Mouse (Mus musculus) kidney, adult 11 months (tissue): ENCODE results near the gene Plekhh3.
"Not testable (repeated sequence)": the region's sequence is repeated elsewhere in the genome, so short reads cannot be mapped to it uniquely, and the experiment has no call there.

ENCODE experiments used
- DNase-seq: peaks from one replicate; pipeline ENCODE4 v3.0.0; 2022

Plekhh3 gene

GRCm38 (mm10) chr11:101170354-101170810, 769 bp downstream of the Plekhh3 start, which contains the start of gene Cntnap1:
TSS of gene Cntnap1 (plus strand) at chr11:101170523.
- DNase-seq, result peak; percentile 59

GRCm38 (mm10) chr11:101169301-101170107, 1.6 kb downstream of the Plekhh3 start:
- DNase-seq, result no peak

DNA sequence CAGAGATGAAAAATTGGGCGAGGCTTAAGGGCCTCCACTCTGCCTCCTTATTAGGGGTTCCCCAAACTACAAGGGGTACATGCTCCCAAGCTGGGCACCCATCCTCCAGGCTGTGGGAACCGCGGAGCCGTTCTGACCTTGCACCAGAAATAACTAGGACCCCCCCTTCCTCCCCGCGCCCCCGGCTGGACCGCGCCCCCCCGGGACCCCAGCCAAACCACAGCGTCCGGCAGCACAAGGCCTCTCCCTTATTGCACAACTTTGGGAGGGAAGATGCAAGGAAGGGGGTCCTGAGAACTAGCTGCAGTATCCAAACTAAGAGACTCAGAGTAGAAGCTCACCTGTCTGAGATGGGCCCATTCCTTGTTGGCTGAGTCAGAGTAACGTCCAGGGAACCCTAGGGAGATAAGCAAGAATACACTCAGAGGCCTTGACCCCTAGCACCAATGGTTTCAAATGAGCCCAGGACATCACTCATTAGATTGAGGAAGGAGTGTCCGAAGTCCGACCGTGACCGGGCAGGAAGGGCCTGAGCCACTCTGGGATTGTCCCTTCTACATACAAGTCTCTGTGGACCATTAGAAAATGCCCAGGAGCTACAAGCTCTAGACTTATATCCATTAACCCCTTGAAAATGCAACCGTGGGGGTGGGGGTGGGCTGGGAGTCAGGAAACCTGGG, 2.7 kb downstream of the Plekhh3 start:
- DNase-seq, result no peak

DNA sequence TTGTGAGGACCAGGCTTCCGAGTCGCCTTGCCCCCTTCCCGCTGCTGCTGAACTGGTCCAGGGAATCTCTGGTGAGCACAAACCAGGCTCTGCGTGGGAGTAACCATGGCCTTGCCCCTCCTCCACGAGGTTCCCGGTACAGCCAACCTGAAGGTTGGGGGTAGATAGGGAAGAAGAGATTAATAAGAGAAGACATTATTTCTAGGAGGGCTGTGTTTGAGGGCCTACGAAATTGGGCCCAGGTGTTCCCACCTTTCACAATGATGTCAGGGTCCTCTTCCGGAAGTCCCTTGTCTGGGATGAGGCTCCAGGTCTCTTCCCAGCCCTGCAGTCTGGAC, 3.2 kb downstream of the Plekhh3 start:
- no peak for DNase-seq

GRCm38 (mm10) chr11:101167211-101167962, 3.8 kb downstream of the Plekhh3 start:
- DNase-seq, result no peak

DNA sequence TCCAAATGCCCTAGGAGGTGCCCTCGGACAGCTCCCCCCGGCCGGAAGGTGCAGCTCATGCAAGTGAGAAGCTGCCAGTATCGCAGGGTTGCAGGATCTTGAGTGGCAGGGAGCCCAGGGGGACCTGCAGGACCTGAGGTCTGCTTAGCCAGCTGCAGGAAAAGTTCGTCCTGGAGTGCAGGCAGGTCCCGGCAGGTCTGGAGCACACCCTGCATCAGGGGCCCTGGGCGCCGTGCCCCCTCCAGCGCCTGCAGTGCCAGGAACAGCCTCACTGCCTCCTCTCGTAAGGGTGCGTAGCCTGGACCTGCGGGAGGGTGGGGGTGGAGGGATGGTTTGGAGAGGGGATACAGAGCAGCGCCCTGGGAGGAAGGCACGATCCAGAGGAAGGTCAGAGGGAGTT, 4.8 kb downstream of the Plekhh3 start:
- DNase-seq, result no peak

DNA sequence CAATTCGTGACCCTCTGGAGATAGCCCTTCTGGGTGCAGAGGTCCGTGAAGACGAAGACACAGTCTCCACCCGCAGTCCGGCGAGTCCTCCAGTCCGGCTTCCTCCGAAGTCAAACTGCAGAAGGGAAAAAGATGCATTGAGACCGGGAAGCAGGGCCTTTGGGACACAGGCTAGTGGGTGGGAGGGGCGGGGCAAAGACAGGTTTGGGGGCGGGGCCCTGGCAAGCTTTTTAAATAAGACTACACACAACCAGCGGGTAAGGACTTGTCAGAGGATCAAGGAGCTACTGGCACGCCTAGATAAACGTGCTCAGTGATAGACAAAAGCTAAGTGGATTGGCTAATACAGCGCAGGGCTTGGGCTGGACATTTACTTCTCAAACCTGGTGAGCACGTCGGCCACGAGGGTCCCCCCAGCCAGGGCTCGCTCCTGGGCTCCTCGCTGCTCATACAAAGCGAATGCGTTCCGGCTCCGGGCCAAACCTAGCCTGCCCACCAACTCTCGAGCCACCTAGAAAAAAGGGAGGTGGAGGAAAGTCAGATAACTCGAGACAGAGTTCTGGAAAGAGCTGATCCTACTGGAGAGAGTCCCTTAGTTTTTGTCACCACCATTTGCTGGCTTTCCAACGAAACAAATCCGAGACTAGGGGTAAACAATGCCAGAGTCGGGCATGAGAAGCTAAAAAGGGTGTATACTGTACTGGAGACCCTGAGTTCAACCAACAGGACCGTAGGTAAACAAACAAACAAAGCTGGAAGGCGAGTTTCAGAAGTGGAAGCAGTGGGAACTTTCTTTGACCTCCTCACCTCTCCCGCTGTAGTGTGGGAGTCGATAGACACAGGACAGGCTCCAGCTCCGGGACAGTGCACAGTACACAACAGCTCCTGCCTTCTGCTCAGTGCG, 6.2 kb downstream of the Plekhh3 start:
- DNase-seq, result no peak

DNA sequence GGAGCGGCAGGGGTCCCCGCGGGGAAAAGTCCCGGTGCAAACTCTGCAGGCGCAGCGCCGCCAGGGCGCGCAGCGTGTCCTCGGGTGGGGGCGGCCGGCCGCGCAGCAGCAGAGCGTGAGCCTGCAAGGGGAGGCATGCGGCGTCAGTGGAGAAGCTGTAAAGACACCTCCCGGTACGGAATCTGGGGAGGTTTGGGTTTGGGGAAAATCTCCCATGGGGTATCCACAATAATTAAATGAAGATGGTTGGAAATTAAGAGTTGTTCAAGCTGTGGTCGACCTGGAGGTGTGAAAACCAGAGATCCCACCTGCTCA, 6.8 kb downstream of the Plekhh3 start:
- DNase-seq, result no peak

DNA sequence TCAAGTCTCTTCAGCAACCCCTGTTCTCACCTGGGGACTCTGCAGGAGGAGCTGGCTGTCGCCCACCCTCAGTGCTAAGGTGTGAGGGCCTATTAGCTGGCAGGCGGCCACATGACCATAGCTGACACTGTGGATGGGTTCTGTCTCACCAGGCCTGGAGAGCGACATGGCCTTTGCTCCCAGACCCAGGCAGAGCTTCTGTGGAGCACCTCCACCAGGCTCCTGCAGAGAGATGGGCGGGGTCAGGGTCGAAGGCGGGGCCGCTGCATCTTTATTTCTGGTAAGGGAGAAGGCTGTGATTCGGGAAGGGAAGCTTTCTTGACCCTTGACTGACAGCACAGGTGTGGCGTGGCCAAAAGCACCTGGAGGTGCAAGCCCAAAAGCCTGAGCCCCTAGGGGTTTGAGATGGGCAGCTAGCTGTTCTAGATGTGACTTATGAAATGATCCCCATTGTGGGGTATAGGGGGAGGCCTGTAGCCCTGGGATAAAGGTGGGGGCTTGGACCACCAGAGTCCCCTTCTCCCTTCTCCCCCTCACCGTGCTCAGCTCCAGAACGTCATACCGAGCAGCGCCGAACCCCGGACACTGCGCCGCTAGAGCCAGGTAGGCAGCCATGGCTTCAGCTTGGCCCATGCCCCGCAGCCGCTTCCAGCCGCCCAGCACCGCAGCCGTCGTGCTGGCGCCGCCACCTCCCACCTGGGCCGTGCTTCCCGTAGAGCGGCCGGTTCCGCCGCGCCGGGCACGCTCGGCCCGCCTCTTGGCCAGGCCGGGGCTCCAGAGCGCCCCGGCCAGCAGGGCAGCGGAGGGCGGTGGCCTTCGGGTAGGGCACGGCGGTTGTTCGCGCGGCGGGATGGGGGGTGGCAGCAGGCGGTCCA, 7.4 kb downstream of the Plekhh3 start:
- DNase-seq, result peak; percentile 63

DNA sequence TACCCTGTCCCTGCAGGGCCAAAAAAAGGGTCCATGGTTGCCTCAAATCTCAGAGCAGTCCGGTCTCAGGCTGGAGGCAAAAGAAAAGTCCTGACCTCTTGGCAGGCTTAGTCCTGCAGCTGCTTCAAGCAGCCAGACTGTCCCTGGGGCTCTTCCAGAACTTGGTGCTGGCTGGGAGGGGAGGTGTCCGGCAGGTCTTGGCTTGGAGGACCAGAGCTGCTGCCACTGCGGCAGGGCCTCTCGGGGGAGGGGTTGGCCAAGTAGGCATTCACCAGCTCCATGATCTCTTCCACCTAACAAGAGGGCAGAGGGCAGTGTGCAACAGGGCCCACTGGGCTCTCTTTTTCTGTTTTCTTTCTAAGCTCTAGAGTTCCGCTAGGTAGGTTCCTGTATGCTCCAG, 8.4 kb downstream of the Plekhh3 start:
- DNase-seq, result peak; percentile 78

DNA sequence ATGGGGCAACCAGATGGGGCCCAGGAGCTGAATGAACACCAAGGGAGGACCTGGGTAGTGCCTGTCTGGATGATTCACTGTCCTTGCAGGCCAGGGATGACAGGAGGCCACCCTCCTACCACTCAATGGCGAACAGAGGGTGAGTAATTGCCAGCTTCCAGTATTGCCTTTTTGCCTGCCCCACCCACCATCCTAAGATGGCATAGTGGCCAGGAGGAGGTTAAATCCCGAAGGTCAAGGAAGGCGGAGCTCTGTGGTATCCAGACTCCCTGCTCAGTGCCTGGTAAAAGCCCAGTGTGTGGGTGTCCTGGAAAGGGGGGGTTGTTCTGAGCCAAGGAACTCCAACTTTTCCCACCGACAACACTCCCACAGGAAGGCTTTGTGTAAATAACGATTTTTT, 8.8 kb downstream of the Plekhh3 start:
- no peak for DNase-seq

DNA sequence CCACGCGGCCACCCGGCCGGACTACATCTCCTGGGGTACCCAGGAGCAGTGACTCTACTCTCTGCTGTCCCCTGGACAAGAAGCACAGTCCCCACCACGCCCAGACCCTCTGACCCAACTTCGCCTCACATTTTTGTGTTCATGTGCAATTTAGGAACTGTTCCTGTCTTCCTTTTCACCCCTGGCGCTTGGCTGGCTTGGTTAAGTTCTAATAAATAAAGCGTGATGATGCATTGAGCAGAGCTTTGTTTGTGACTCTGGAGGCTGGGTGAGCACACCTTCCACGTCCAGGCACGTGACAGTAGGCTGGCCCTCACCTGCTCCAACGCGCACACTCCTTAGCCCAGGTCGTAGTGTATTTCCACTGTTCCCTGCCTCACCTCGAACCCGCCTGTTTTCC, 9.6 kb downstream of the Plekhh3 start:
- no peak for DNase-seq

GRCm38 (mm10) chr11:101160981-101161505, 10.1 kb downstream of the Plekhh3 start:
- DNase-seq, result not testable (repeated sequence)

DNA sequence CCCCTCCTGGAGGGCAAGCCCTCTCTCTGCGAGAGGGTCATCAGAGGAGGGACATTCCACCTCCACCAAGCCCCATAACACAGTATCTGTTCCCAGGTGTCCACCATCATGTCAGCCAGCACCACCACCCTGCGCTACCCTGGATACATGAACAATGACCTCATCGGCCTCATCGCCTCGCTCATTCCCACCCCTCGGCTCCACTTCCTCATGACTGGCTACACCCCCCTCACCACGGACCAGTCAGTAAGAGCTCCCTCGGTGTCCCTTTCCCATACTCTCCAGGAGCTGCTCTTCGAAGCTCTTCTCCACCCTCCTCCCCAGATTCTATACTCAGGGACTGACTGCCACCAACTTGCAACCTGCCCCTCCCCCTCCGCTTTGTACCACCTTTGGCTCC, 11.0 kb downstream of the Plekhh3 start:
- not testable (repeated sequence) for DNase-seq

- no peak for DNase-seq
Observed at GRCm38 (mm10) chr11:101155728-101156371, 15.3 kb downstream of the Plekhh3 start, which contains the start of gene Tubg2. TSS of gene Tubg2 (plus strand) at chr11:101155907.

- no peak for DNase-seq
Observed at GRCm38 (mm10) chr11:101155151-101155550, 16.0 kb downstream of the Plekhh3 start.

GRCm38 (mm10) chr11:101154648-101155047, 16.5 kb downstream of the Plekhh3 start:
- no peak for DNase-seq

- no peak for DNase-seq
Observed at GRCm38 (mm10) chr11:101152825-101153224, 18.3 kb downstream of the Plekhh3 start.

GRCm38 (mm10) chr11:101151063-101151462, 20.1 kb downstream of the Plekhh3 start:
- no peak for DNase-seq

DNA sequence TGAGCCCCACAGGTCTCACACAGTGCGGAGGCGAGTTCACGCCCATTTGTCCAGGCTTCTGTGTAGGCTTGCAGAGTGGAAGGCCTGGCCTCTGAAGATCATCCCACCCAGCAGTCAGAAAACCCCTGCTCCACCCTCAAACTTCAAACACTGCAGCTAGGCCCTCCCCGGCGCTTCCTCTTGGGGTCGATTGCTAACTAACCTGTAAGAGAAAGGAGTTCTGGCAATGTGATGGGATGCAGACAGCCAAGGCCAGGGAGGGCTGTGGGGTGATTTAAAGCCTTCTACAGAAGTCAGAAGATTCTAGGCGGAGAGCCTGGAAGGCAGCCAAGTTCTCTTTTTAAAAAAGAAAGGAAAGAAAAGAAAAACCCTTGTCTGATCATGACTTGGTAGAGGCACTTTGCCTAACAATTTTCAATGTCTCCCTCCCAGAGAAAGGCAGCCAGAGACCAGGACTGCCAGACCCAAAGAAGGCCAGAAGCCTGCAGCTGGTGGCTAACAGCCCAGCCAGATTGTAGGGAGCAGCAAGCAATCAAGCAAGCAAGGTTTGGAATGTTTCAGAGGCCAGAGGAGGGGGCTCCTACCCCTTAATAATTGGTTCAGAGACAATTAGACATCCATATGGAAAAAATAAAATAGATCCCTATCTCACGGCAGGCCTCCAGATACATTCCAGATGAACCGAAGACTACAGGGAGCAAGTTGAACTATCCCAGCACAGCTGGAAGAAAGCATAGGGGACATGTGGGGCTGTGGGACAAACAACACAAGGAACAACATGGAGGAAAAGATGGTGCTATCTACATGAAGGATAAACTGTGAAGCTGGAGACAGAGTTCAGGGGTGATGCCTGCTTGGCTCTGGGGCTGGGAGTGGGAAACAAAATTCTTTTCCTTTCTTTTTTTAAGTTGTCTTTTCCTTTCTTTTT, 21.7 kb downstream of the Plekhh3 start:
- no peak for DNase-seq
